Mouse (Mus musculus) kidney, adult 2 months (tissue): Measurements from ENCODE around the gene Polr2m. TPM values are rescaled to one million over a fixed set of nuclear protein-coding genes. Genes with fewer than 3 reads are reported as not detected.
"Not testable (repeated sequence)": the region's sequence is repeated elsewhere in the genome, so short reads cannot be mapped to it uniquely, and the experiment has no call there.

ENCODE experiments used
- DNase-seq: peaks from one replicate; pipeline ENCODE4 v3.0.0; 2021
- H3K27ac ChIP-seq: fragments of 200-500 bp; 2 replicates; pipeline ENCODE4 v1.5.1; 2012; ENCODE audit warnings: low read depth, low read length, control low read depth, inconsistent platforms; ENCODE audit not compliant: insufficient read depth
- H3K27me3 ChIP-seq: fragments of 200-500 bp; replicated peaks from 2 replicates; pipeline ENCODE4 v1.6.1; 2012; ENCODE audit warnings: mild to moderate bottlenecking, moderate library complexity, low read length, inconsistent platforms; ENCODE audit not compliant: control insufficient read depth, insufficient read depth
- H3K36me3 ChIP-seq: fragments of 200-500 bp; 2 replicates; pipeline ENCODE4 v1.6.1; 2012; ENCODE audit warnings: mild to moderate bottlenecking, moderate library complexity, low read length, inconsistent platforms; ENCODE audit not compliant: control insufficient read depth, insufficient read depth
- H3K4me1 ChIP-seq: fragments of 200-500 bp; 2 replicates; pipeline ENCODE4 v1.6.1; 2011; ENCODE audit warnings: low read length; ENCODE audit not compliant: control insufficient read depth, insufficient read depth
- H3K4me3 ChIP-seq: fragments of 200-500 bp; 2 replicates; pipeline ENCODE4 v1.5.1; 2011; ENCODE audit warnings: mild to moderate bottlenecking, low read depth, low read length, control low read depth; ENCODE audit not compliant: insufficient read depth
- CTCF ChIP-seq: fragments of 200-500 bp; conservative IDR thresholded peaks from 2 replicates; pipeline ENCODE4 v1.5.1; 2011; ENCODE audit warnings: low read depth, mild to moderate bottlenecking, control low read depth, low read length, moderate library complexity, mixed read lengths; ENCODE audit not compliant: insufficient read depth, insufficient read length
- POLR2A ChIP-seq: fragments of 200-500 bp; IDR thresholded peaks from one replicate; pipeline ENCODE4 v1.6.1; 2011; ENCODE audit warnings: low read depth, low read length, control low read depth
- WGBS: fragments of 180-500 bp; shearing (Covaris S2); methylation state at CpG from one replicate; pipeline ENCODE4 v1.1.7; 2018; 5-methylcytosine and 5-hydroxymethylcytosine counted together
- polyA plus RNA-seq: library from polyadenylated mRNA; depleted of rRNA; stranded (reverse); fragments of >200 nt; gene quantifications from 2 replicates; pipeline ENCODE4 v1.2.3, GENCODE M21; 2012

The Polr2m gene
- polyA plus RNA-seq, 1 experiment, result 260 TPM

- no peak for TF ChIP-seq POLR2A
- TF ChIP-seq CTCF, result no peak
- peak; percentile 45 for DNase-seq
- peaks cover 9% of the 10 kb centered on the region; the same call in 1 of the 2 replicates for H3K4me1 ChIP-seq
- H3K27me3 ChIP-seq, result no peaks in the 10 kb centered on the region
- H3K27ac ChIP-seq, result 0 out of 2 replicates have a peak overlapping the region, but pooled peaks have one; percentile 16
- WGBS, result 43% methylated on average over 3 of the region's 3 CpGs
- no peaks in the 10 kb centered on the region for H3K36me3 ChIP-seq
- H3K4me3 ChIP-seq, result no peak overlapping the region
Observed at GRCm38 (mm10) chr9:71490076-71490475, 4.3 kb upstream of the Polr2m start.

DNA sequence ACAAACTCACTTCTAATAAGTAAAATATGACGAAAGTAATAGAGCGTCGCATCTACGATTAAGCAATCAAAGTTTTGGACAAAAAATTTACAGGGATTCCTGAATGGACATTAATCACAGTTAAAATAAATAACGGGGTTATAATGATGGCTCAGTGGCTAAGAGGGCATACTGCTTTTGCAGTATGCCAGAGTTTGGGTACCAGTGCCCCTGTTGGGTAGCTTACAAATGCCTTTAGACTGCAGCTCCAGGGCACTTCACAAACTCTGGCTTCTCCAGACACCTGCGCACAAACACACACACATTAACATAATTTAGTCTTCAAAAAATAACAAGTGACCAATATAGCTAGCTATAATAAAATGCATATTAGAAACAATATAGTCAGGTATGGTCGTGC is 392 bp upstream of the Polr2m start:
- TF ChIP-seq CTCF (no peak), POLR2A (no peak)
- Histone ChIP-seq H3K27me3 (no peaks in the 10 kb centered on the region), H3K27ac (no peak overlapping the region), H3K4me3 (no peak overlapping the region), H3K36me3 (peaks cover 6% of the 10 kb centered on the region; the same call in 1 of the 2 replicates), H3K4me1 (peaks cover 7% of the 10 kb centered on the region; the same call in 1 of the 2 replicates)
- DNase-seq, result no peak
- WGBS, result 39% methylated on average over 7 of the region's 7 CpGs

DNA sequence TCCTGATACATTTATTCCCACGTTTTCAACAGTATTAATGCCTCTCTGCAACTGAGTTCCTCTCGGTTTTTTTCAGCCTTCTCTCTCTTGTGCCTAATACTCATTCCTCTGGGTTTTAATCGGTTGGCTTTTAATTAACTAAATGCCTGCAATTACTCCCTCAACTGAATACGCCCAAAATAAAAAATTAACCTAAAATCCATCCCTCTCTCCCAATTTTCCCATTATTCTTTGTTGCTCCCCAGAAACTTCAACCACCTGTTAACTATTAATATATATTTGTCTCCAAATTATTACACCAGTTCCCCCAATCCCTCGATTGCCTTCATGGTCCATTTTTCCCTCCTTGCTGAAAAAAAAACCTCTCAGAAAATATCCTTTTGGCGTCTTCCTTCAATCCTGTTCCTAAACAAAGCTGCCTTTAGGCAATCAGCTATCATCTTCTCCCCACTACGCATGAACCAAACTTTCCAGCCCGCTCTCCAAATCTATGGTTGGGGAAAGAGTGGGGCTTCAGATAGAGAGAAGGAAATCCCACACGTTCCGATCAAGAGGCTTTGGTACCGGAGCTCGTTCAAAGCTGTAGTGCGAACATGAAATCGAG is 762 bp downstream of the Polr2m start:
- TF ChIP-seq POLR2A (no peak), CTCF (no peak)
- H3K27me3 ChIP-seq, result no peaks in the 10 kb centered on the region
- under 1% methylated on average over 14 of the region's 14 CpGs for WGBS
- peak overlapping the region; percentile 100 for H3K27ac ChIP-seq
- peak; percentile 81 for DNase-seq
- peak overlapping the region; percentile 95 for H3K4me3 ChIP-seq
- peaks cover 11% of the 10 kb centered on the region for H3K36me3 ChIP-seq
- peaks cover 3% of the 10 kb centered on the region; the same call in 1 of the 2 replicates for H3K4me1 ChIP-seq

DNA sequence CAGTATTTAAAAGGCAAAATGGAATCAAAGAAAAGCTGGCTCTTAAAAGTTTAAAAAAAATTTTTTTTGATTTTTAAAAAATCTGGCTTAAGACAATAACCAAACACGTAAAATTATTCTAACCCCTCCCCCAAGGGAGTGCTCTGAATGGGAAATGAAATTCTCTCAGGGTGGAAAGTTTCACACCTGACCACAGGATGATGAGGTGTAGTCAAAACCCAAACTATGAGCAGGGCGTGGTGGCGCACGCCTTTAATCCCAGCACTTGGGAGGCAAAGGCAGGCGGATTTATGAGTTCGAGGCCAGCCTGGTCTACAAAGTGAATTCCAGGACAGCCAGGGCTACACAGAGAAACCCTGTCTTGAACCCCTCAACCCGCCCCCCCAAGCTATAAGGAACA is 1.9 kb downstream of the Polr2m start:
- H3K4me1 ChIP-seq, H3K4me3 ChIP-seq, DNase-seq, H3K27ac ChIP-seq, H3K27me3 ChIP-seq: not testable (repeated sequence)
- 59% methylated on average over 7 of the region's 7 CpGs for WGBS
- peaks cover 13% of the 10 kb centered on the region for H3K36me3 ChIP-seq

DNA sequence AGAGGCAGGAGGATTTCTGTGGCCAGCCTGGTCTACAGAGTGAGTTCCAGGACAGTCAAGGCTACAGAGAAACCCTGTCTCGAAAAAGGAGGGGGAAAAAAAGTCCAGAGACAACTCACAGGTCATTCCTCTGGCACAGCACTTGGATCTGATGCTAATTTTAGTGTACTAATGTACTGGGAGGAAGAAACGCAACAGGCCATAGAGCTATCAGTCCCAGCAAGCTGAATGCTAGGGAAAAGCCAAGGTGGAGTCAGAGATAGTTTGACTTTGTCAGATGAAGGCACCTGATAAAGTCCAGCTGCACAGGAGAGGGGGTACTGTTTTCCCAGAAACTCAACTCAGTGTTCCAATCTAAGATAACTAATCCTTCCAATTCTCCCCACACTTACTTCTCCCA is 5.4 kb downstream of the Polr2m start:
- TF ChIP-seq CTCF, result no peak
- TF ChIP-seq POLR2A, result no peak
- no peak for DNase-seq
- H3K4me3 ChIP-seq, result no peak overlapping the region
- H3K36me3 ChIP-seq, result peaks cover 28% of the 10 kb centered on the region
- H3K4me1 ChIP-seq, result peaks cover 3% of the 10 kb centered on the region; the same call in 1 of the 2 replicates
- WGBS, result 86% methylated on average over 2 of the region's 2 CpGs
- H3K27ac ChIP-seq, result no peak overlapping the region
- H3K27me3 ChIP-seq, result no peaks in the 10 kb centered on the region

DNA sequence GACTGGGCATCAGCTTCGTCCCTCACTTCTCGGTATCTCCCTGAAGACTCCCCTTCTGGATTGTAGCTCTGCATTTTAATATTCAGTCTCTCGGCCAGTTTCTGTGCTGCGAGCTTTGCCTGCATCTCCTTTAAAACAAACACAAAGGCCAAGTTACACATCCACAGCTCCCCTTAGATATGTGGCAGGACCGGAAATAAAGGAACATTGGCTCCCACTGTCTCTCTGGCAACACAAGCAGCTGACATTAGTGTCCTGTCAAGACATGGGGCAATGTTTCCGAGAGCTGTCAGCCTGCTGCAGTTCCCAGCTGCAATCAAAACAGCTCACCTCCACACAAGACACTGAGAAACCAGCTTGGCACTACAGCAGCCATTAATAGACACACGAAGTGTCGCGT is 6.3 kb downstream of the Polr2m start:
- Histone ChIP-seq H3K4me1 (peaks cover 3% of the 10 kb centered on the region; the same call in 1 of the 2 replicates), H3K36me3 (peaks cover 28% of the 10 kb centered on the region), H3K27ac (no peak overlapping the region), H3K4me3 (no peak overlapping the region), H3K27me3 (no peaks in the 10 kb centered on the region)
- no peak for TF ChIP-seq POLR2A
- TF ChIP-seq CTCF, result no peak
- DNase-seq, result no peak
- 89% methylated on average over 9 of the region's 9 CpGs for WGBS

GRCm38 (mm10) chr9:71478596-71478995 is 7.1 kb downstream of the Polr2m start:
- H3K27ac ChIP-seq, result no peak overlapping the region
- H3K4me3 ChIP-seq, result no peak overlapping the region
- peaks cover 28% of the 10 kb centered on the region for H3K36me3 ChIP-seq
- peaks cover 3% of the 10 kb centered on the region; the same call in 1 of the 2 replicates for H3K4me1 ChIP-seq
- TF ChIP-seq CTCF (no peak), POLR2A (no peak)
- DNase-seq, result no peak
- 83% methylated on average over 7 of the region's 7 CpGs for WGBS
- H3K27me3 ChIP-seq, result no peaks in the 10 kb centered on the region
